Mouse (Mus musculus): ENCODE results near the gene Nnmt. TPM values are rescaled to one million over a fixed set of nuclear protein-coding genes. Genes with fewer than 3 reads are reported as not detected.

The Nnmt gene
- polyA plus RNA-seq, 1 experiment from 2014 or later, result 4.3 TPM

GRCm38 (mm10) chr9:48645648-48646126 is 40.7 kb upstream of the Nnmt start:
- Histone ChIP-seq H3K9ac (ENCODE audit: low read depth, low read length) (no peak overlapping the region), H3K4me2 (ENCODE audit: low read length) (no peak overlapping the region), H3K36me3 (ENCODE audit: insufficient read depth, low read length) (no peaks in the 10 kb centered on the region), H3K27me3 (ENCODE audit: insufficient read depth, low read length) (0 out of 2 replicates have a peak, but pooled peaks cover 5% of the 10 kb centered on the region), H3K4me3 (replicated peaks; ENCODE audit: low read depth, low read length) (no peak overlapping the region), H3K4me1 (replicated peaks; ENCODE audit: insufficient read depth, low read length) (peaks cover 9% of the 10 kb centered on the region; the same call in 1 of the 2 replicates), H3K27ac (no peak overlapping the region), H3K9me3 (replicated peaks; ENCODE audit: low read length) (no peaks in the 10 kb centered on the region)
- DNase-seq (ENCODE audit: low spot score) (no peak), ATAC-seq (replicated peaks; ENCODE audit: low FRiP score, low read depth) (no peak)
- 46% methylated on average over 4 of the region's 4 CpGs for WGBS
- TF ChIP-seq CTCF (IDR thresholded peaks at IDR 0.05; ENCODE audit: low read depth), result no peak

GRCm38 (mm10) chr9:48644926-48645647 is 40.1 kb upstream of the Nnmt start:
- H3K36me3 ChIP-seq (ENCODE audit: insufficient read depth, low read length), result no peaks in the 10 kb centered on the region
- H3K9me3 ChIP-seq (replicated peaks; ENCODE audit: low read length), result no peaks in the 10 kb centered on the region
- no peak for ATAC-seq (replicated peaks; ENCODE audit: low FRiP score, low read depth)
- H3K4me2 ChIP-seq (ENCODE audit: low read length), result no peak overlapping the region
- peak; percentile 73 for TF ChIP-seq CTCF (IDR thresholded peaks at IDR 0.05; ENCODE audit: low read depth)
- 46% methylated on average over 13 of the region's 13 CpGs for WGBS
- H3K4me1 ChIP-seq (replicated peaks; ENCODE audit: insufficient read depth, low read length), result peaks cover 9% of the 10 kb centered on the region; the same call in 1 of the 2 replicates
- H3K27me3 ChIP-seq (ENCODE audit: insufficient read depth, low read length), result 0 out of 2 replicates have a peak, but pooled peaks cover 5% of the 10 kb centered on the region
- H3K9ac ChIP-seq (ENCODE audit: low read depth, low read length), result no peak overlapping the region
- no peak overlapping the region for H3K27ac ChIP-seq
- DNase-seq (ENCODE audit: low spot score), result peak; percentile 78
- H3K4me3 ChIP-seq (replicated peaks; ENCODE audit: low read depth, low read length), result no peak overlapping the region

GRCm38 (mm10) chr9:48644376-48644775 is 39.4 kb upstream of the Nnmt start:
- WGBS, result 81% methylated on average over 3 of the region's 3 CpGs
- H3K9ac ChIP-seq (ENCODE audit: low read depth, low read length), result no peak overlapping the region
- TF ChIP-seq CTCF (IDR thresholded peaks at IDR 0.05; ENCODE audit: low read depth), result 0 out of 2 replicates have a peak, but pooled peaks have one; percentile 34
- H3K4me1 ChIP-seq (replicated peaks; ENCODE audit: insufficient read depth, low read length), result peaks cover 9% of the 10 kb centered on the region; the same call in 1 of the 2 replicates
- H3K36me3 ChIP-seq (ENCODE audit: insufficient read depth, low read length), result no peaks in the 10 kb centered on the region
- ATAC-seq (replicated peaks; ENCODE audit: low FRiP score, low read depth) (no peak), DNase-seq (ENCODE audit: low spot score) (no peak)
- H3K27me3 ChIP-seq (ENCODE audit: insufficient read depth, low read length), result 0 out of 2 replicates have a peak, but pooled peaks cover 5% of the 10 kb centered on the region
- no peak overlapping the region for H3K4me3 ChIP-seq (replicated peaks; ENCODE audit: low read depth, low read length)
- H3K9me3 ChIP-seq (replicated peaks; ENCODE audit: low read length), result no peaks in the 10 kb centered on the region
- H3K27ac ChIP-seq, result no peak overlapping the region
- no peak overlapping the region for H3K4me2 ChIP-seq (ENCODE audit: low read length)

- Histone ChIP-seq H3K36me3 (ENCODE audit: insufficient read depth, low read length) (no peaks in the 10 kb centered on the region), H3K4me1 (replicated peaks; ENCODE audit: insufficient read depth, low read length) (no peaks in the 10 kb centered on the region), H3K9ac (ENCODE audit: low read depth, low read length) (no peak overlapping the region), H3K9me3 (replicated peaks; ENCODE audit: low read length) (no peaks in the 10 kb centered on the region), H3K4me3 (replicated peaks; ENCODE audit: low read depth, low read length) (no peak overlapping the region), H3K27ac (no peak overlapping the region), H3K4me2 (ENCODE audit: low read length) (no peak overlapping the region), H3K27me3 (ENCODE audit: insufficient read depth, low read length) (no peaks in the 10 kb centered on the region)
- DNase-seq (ENCODE audit: low spot score) (no peak), ATAC-seq (replicated peaks; ENCODE audit: low FRiP score, low read depth) (no peak)
- WGBS, result 93% methylated on average over 8 of the region's 8 CpGs
- TF ChIP-seq CTCF (IDR thresholded peaks at IDR 0.05; ENCODE audit: low read depth), result no peak
Measured at GRCm38 (mm10) chr9:48641636-48642035, 36.7 kb upstream of the Nnmt start.

GRCm38 (mm10) chr9:48640881-48641280 is 35.9 kb upstream of the Nnmt start:
- DNase-seq (ENCODE audit: low spot score) (no peak), ATAC-seq (replicated peaks; ENCODE audit: low FRiP score, low read depth) (no peak)
- 69% methylated on average over 8 of the region's 8 CpGs for WGBS
- H3K9me3 ChIP-seq (replicated peaks; ENCODE audit: low read length), result no peaks in the 10 kb centered on the region
- H3K4me1 ChIP-seq (replicated peaks; ENCODE audit: insufficient read depth, low read length), result no peaks in the 10 kb centered on the region
- H3K27ac ChIP-seq, result no peak overlapping the region
- TF ChIP-seq CTCF (IDR thresholded peaks at IDR 0.05; ENCODE audit: low read depth), result no peak
- no peak overlapping the region for H3K4me3 ChIP-seq (replicated peaks; ENCODE audit: low read depth, low read length)
- H3K9ac ChIP-seq (ENCODE audit: low read depth, low read length), result no peak overlapping the region
- H3K36me3 ChIP-seq (ENCODE audit: insufficient read depth, low read length), result no peaks in the 10 kb centered on the region
- H3K27me3 ChIP-seq (ENCODE audit: insufficient read depth, low read length), result no peaks in the 10 kb centered on the region
- no peak overlapping the region for H3K4me2 ChIP-seq (ENCODE audit: low read length)

GRCm38 (mm10) chr9:48638176-48638803 is 33.3 kb upstream of the Nnmt start:
- Histone ChIP-seq H3K36me3 (ENCODE audit: insufficient read depth, low read length) (no peaks in the 10 kb centered on the region), H3K27me3 (ENCODE audit: insufficient read depth, low read length) (no peaks in the 10 kb centered on the region), H3K27ac (no peak overlapping the region), H3K4me3 (replicated peaks; ENCODE audit: low read depth, low read length) (no peak overlapping the region), H3K4me2 (ENCODE audit: low read length) (no peak overlapping the region), H3K9me3 (replicated peaks; ENCODE audit: low read length) (no peaks in the 10 kb centered on the region), H3K4me1 (replicated peaks; ENCODE audit: insufficient read depth, low read length) (no peaks in the 10 kb centered on the region), H3K9ac (ENCODE audit: low read depth, low read length) (no peak overlapping the region)
- no peak for TF ChIP-seq CTCF (IDR thresholded peaks at IDR 0.05; ENCODE audit: low read depth)
- DNase-seq (ENCODE audit: low spot score), result no peak
- 52% methylated on average over 15 of the region's 15 CpGs for WGBS
- no peak for ATAC-seq (replicated peaks; ENCODE audit: low FRiP score, low read depth)

Measured in kidney, postnatal 0 days (tissue).